Mouse (Mus musculus): Measurements from ENCODE around the gene Col26a1. TPM values are rescaled to one million over a fixed set of nuclear protein-coding genes. Genes with fewer than 3 reads are reported as not detected.

Gene Col26a1
- total and polyA plus RNA-seq, 2 experiments from 2014 or later: 35.5 to 61.9 TPM

DNA sequence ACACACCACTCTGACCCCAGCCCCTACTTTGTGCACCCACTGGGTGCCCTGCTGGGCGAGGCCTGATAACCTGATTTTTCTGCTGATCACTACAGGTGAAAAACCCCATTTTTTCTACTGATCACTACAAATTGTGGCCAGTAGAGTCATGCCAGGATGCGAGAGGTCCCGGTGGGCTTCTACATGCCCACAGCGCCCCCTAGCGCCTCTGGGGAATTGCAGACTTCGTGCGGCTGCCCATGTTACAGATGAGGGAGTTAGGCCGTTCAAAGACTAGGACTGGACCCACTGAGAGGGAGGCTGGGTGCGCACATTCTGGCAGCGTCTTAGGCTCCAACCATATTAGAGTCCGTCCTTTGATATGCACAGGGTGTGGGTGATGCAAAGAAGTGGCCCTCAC, 168.1 kb downstream of the Col26a1 start:
- ATAC-seq (ENCODE audit: low FRiP score) (no peak), DNase-seq (ENCODE audit: low spot score) (peak; percentile 75)
- Histone ChIP-seq H3K4me2 (ENCODE audit: low read depth, low read length, poor library complexity, severe bottlenecking) (0 out of 2 replicates have a peak overlapping the region, but pooled peaks have one; percentile 12), H3K4me3 (ENCODE audit: low read depth, low read length) (no peak overlapping the region), H3K4me1 (ENCODE audit: insufficient read depth, low read length) (no peaks in the 10 kb centered on the region; the same call in 1 of the 2 replicates), H3K9me3 (ENCODE audit: low read length) (no peaks in the 10 kb centered on the region), H3K9ac (replicated peaks; ENCODE audit: low read length, poor library complexity, severe bottlenecking) (no peak overlapping the region), H3K36me3 (ENCODE audit: insufficient read depth, low read length) (no peaks in the 10 kb centered on the region), H3K27ac (ENCODE audit: low read depth, low read length) (no peak overlapping the region), H3K27me3 (ENCODE audit: insufficient read depth, low read length) (no peaks in the 10 kb centered on the region)
- WGBS: 34% methylated on average over 11 of the region's 11 CpGs
- TF ChIP-seq CTCF (IDR thresholded peaks at IDR 0.05): peak; percentile 77

DNA sequence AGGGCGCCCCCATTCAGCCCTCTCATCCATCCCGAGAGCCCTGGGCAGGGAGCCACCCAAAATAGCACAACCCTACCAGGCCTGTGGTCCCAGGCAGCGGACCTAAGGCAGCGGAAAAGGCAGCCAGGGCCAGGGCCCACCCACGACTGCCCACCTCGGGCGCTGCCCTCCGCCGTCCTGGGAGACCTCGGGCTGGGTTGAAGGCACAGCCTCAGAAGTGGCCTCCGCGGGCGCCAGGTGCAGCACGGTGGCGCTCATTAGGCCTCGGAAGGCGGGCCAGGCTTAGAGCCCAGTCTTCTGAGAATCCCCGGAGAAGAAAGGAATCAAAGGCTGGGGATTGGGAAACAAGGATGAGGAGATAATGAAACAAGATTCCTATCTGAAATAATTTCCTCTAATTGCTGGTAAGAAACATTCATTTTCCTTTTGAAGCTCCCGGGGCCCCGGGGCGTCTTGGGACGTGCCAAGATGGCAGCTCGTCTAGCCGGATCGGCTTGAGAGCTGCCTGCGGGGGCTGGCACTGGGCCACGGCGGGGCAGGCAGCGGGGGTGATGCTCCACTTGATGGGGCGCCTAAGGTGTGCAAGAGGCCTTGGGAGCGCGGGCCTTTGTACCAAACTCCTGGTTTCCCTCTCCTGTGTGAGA, 168.7 kb downstream of the Col26a1 start:
- DNase-seq (ENCODE audit: low spot score): no peak
- no peak for ATAC-seq (ENCODE audit: low FRiP score)
- no peaks in the 10 kb centered on the region; the same call in 1 of the 2 replicates for H3K4me1 ChIP-seq (ENCODE audit: insufficient read depth, low read length)
- peak overlapping the region; percentile 5; the same call in 1 of the 2 replicates for H3K4me3 ChIP-seq (ENCODE audit: low read depth, low read length)
- no peaks in the 10 kb centered on the region for H3K9me3 ChIP-seq (ENCODE audit: low read length)
- H3K36me3 ChIP-seq (ENCODE audit: insufficient read depth, low read length): no peaks in the 10 kb centered on the region
- H3K9ac ChIP-seq (replicated peaks; ENCODE audit: low read length, poor library complexity, severe bottlenecking): peak overlapping the region; percentile 36; the same call in 1 of the 2 replicates
- H3K4me2 ChIP-seq (ENCODE audit: low read depth, low read length, poor library complexity, severe bottlenecking): peak overlapping the region; percentile 12; the same call in 1 of the 2 replicates
- no peak for TF ChIP-seq CTCF (IDR thresholded peaks at IDR 0.05)
- no peak overlapping the region for H3K27ac ChIP-seq (ENCODE audit: low read depth, low read length)
- 23% methylated on average over 32 of the region's 32 CpGs for WGBS
- no peaks in the 10 kb centered on the region for H3K27me3 ChIP-seq (ENCODE audit: insufficient read depth, low read length)

DNA sequence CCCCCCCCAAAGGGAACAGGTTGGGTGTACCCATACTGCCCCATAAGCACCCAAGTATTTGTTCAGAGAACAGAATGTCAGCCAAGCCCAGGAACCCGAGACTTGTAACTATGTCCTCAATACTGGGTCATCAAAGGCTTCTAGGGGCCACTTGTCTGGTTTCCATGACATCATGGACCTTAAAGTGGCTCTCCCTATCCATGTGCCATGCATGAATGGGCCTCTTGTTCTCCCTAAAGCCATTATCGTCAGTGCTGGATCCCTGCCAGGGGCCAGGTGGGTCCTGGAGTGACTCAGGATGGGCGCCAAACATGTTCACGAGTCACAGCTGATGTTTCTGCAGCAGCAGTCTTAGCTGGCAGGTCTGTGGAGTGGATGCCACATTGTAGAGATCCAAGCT, 172.3 kb downstream of the Col26a1 start:
- Histone ChIP-seq H3K4me2 (ENCODE audit: low read depth, low read length, poor library complexity, severe bottlenecking) (no peak overlapping the region), H3K9me3 (ENCODE audit: low read length) (no peaks in the 10 kb centered on the region), H3K4me1 (ENCODE audit: insufficient read depth, low read length) (no peaks in the 10 kb centered on the region; the same call in 1 of the 2 replicates), H3K27ac (ENCODE audit: low read depth, low read length) (no peak overlapping the region), H3K36me3 (ENCODE audit: insufficient read depth, low read length) (no peaks in the 10 kb centered on the region), H3K27me3 (ENCODE audit: insufficient read depth, low read length) (no peaks in the 10 kb centered on the region), H3K4me3 (ENCODE audit: low read depth, low read length) (no peak overlapping the region), H3K9ac (replicated peaks; ENCODE audit: low read length, poor library complexity, severe bottlenecking) (no peak overlapping the region)
- ATAC-seq (ENCODE audit: low FRiP score) (no peak), DNase-seq (ENCODE audit: low spot score) (peak; percentile 46)
- TF ChIP-seq CTCF (IDR thresholded peaks at IDR 0.05): no peak
- 46% methylated on average over 4 of the region's 4 CpGs for WGBS

DNA sequence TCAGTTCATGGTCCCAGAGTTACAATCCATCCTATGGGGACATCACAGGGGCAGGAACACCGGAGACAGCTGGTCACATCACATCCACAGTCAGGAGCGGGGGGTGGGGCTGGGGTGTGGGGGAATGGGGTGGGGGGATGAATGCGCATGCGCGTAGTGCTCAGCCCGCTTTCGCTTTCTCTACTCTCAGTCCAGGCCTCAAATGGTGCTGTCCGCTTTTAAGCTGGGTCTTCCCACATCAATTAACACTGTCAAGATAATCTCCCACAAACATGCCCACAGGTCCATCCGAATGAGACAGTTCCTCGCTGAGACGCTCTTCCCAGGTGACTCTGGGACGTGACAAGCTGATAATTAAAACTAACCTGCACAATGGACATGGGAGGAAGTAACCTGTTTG, 174.9 kb downstream of the Col26a1 start:
- no peak overlapping the region for H3K4me3 ChIP-seq (ENCODE audit: low read depth, low read length)
- H3K9me3 ChIP-seq (ENCODE audit: low read length): no peaks in the 10 kb centered on the region
- H3K36me3 ChIP-seq (ENCODE audit: insufficient read depth, low read length): no peaks in the 10 kb centered on the region
- no peak for TF ChIP-seq CTCF (IDR thresholded peaks at IDR 0.05)
- DNase-seq (ENCODE audit: low spot score) (no peak), ATAC-seq (ENCODE audit: low FRiP score) (no peak)
- no peaks in the 10 kb centered on the region for H3K27me3 ChIP-seq (ENCODE audit: insufficient read depth, low read length)
- no peak overlapping the region for H3K4me2 ChIP-seq (ENCODE audit: low read depth, low read length, poor library complexity, severe bottlenecking)
- no peak overlapping the region for H3K27ac ChIP-seq (ENCODE audit: low read depth, low read length)
- no peak overlapping the region for H3K9ac ChIP-seq (replicated peaks; ENCODE audit: low read length, poor library complexity, severe bottlenecking)
- H3K4me1 ChIP-seq (ENCODE audit: insufficient read depth, low read length): no peaks in the 10 kb centered on the region
- WGBS: 83% methylated on average over 12 of the region's 12 CpGs

DNA sequence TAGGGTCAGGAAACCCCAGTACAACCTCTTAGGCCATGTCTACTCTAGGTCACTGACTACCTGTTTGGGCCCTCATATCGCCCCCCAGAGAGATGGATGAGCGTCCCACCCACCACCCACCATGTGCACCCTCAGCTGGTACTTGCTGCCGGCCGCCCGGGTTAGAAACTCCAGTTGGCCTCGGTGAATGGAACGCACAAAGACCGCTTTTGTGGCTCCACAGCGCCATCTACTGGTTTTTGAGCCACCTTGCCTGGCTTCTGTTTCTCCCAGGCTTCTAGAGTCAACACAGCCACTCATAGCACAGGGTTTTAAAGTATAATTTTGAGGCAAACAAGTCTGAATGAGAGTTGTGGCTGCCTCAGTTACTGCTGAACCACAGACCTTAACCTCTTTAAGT, 176.2 kb downstream of the Col26a1 start:
- TF ChIP-seq CTCF (IDR thresholded peaks at IDR 0.05): peak; percentile 92
- Histone ChIP-seq H3K27ac (ENCODE audit: low read depth, low read length) (no peak overlapping the region), H3K9me3 (ENCODE audit: low read length) (no peaks in the 10 kb centered on the region), H3K36me3 (ENCODE audit: insufficient read depth, low read length) (no peaks in the 10 kb centered on the region), H3K4me2 (ENCODE audit: low read depth, low read length, poor library complexity, severe bottlenecking) (no peak overlapping the region), H3K4me3 (ENCODE audit: low read depth, low read length) (no peak overlapping the region), H3K27me3 (ENCODE audit: insufficient read depth, low read length) (no peaks in the 10 kb centered on the region), H3K9ac (replicated peaks; ENCODE audit: low read length, poor library complexity, severe bottlenecking) (no peak overlapping the region), H3K4me1 (ENCODE audit: insufficient read depth, low read length) (no peaks in the 10 kb centered on the region)
- DNase-seq (ENCODE audit: low spot score) (peak; percentile 86), ATAC-seq (ENCODE audit: low FRiP score) (no peak)
- WGBS: 0% methylated on average over 9 of the region's 9 CpGs

DNA sequence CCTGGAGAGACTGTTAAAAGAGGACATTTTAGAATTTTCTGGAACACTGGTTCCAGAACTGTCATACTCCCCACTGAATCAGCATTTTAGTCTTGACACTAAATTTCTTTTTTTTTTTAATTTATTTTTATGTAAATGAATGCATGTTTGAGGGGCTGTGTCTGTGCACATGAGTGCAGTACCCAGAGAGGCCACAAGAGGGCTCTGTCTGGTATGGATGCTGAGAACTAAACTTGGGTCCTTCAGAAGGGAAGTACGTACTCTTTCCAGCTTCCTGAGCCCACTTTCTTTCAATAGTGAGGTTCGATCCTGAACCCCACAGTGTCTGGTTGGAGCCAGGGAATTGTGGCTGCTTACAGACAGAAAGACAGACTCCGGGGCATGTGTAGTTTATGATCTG, 177.5 kb downstream of the Col26a1 start:
- Histone ChIP-seq H3K4me2 (ENCODE audit: low read depth, low read length, poor library complexity, severe bottlenecking) (no peak overlapping the region), H3K27ac (ENCODE audit: low read depth, low read length) (no peak overlapping the region), H3K27me3 (ENCODE audit: insufficient read depth, low read length) (no peaks in the 10 kb centered on the region), H3K4me3 (ENCODE audit: low read depth, low read length) (no peak overlapping the region), H3K9me3 (ENCODE audit: low read length) (no peaks in the 10 kb centered on the region), H3K4me1 (ENCODE audit: insufficient read depth, low read length) (no peaks in the 10 kb centered on the region), H3K36me3 (ENCODE audit: insufficient read depth, low read length) (no peaks in the 10 kb centered on the region), H3K9ac (replicated peaks; ENCODE audit: low read length, poor library complexity, severe bottlenecking) (no peak overlapping the region)
- ATAC-seq (ENCODE audit: low FRiP score) (no peak), DNase-seq (ENCODE audit: low spot score) (no peak)
- TF ChIP-seq CTCF (IDR thresholded peaks at IDR 0.05): peak; percentile 57
- WGBS: 96% methylated on average over 3 of the region's 3 CpGs

All from midbrain, postnatal 0 days (tissue).